Mouse (Mus musculus) CH12.LX (cell line): Measurements from ENCODE around the gene Catsperb.

ENCODE experiments used
- MAZ ChIP-seq: IDR thresholded peaks from 2 replicates; pipeline ENCODE4 v1.6.1; 2012; ENCODE audit warnings: low read depth, mild to moderate bottlenecking, inconsistent platforms, low read length, improper control_type of control experiment, moderate library complexity
- POLR2A ChIP-seq: IDR thresholded peaks from 2 replicates; pipeline ENCODE4 v1.6.1; 2011; ENCODE audit warnings: low read depth, mild to moderate bottlenecking, improper control_type of control experiment, low read length
- ZC3H11A ChIP-seq: IDR thresholded peaks from 2 replicates; pipeline ENCODE4 v1.6.1; 2012; ENCODE audit warnings: low read depth, mild to moderate bottlenecking, inconsistent platforms, low read length, improper control_type of control experiment

DNA sequence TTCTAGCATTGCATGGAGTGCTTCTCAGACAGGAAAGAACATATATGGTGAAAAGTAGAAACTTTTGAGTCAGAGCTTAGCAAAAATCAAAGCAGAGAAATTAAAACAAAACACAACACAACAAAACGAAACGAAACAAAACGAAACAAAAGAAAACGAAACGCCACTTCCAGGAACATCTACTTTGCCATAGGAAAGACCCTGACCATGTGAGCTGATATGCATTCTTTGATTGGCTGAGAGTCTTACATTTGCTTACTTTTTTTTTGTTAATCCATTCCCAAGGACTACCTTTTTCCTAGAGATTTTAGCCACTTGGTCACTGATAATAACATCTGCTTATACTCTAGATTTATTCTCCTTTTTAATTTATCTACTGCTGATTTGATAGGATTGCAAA lies 57.6 kb downstream of the Catsperb start:
- no peak for TF ChIP-seq MAZ
- no peak for TF ChIP-seq POLR2A
- TF ChIP-seq ZC3H11A: no peak
